Mouse (Mus musculus) heart, embryonic 12.5 days (tissue): Measurements from ENCODE around the gene Dgki. TPM values are rescaled to one million over a fixed set of nuclear protein-coding genes. Genes with fewer than 3 reads are reported as not detected.

ENCODE experiments used
- ATAC-seq: fragments of 200-750 bp; cut with Nextera tagmentation; 2 replicates; pipeline ENCODE4 v1.8.0; 2017; ENCODE audit warnings: moderate TSS enrichment, moderate library complexity; ENCODE audit not compliant: insufficient number of reproducible peaks, low FRiP score
- H3K27ac ChIP-seq: fragments of 300-500 bp; sonication (generic); 2 replicates; pipeline ENCODE4 v1.5.1; 2016; ENCODE audit warnings: mild to moderate bottlenecking, moderate library complexity; ENCODE audit not compliant: poor library complexity, severe bottlenecking
- H3K27me3 ChIP-seq: fragments of 300-500 bp; sonication (generic); replicated peaks from 2 replicates; pipeline ENCODE4 v1.6.1; 2016; ENCODE audit warnings: mild to moderate bottlenecking, moderate library complexity
- H3K36me3 ChIP-seq: fragments of 300-500 bp; sonication (generic); 2 replicates; pipeline ENCODE4 v1.6.1; 2016; ENCODE audit warnings: mild to moderate bottlenecking, moderate library complexity
- H3K4me1 ChIP-seq: fragments of 300-500 bp; sonication (generic); replicated peaks from 2 replicates; pipeline ENCODE4 v1.6.1; 2016; ENCODE audit warnings: mild to moderate bottlenecking
- H3K4me2 ChIP-seq: fragments of 300-500 bp; sonication (generic); 2 replicates; pipeline ENCODE4 v1.6.1; 2016; ENCODE audit warnings: mild to moderate bottlenecking, moderate library complexity
- H3K4me3 ChIP-seq: fragments of 300-500 bp; sonication (generic); 2 replicates; pipeline ENCODE4 v1.5.1; 2016; ENCODE audit warnings: mild to moderate bottlenecking
- H3K9ac ChIP-seq: fragments of 300-500 bp; sonication (generic); 2 replicates; pipeline ENCODE4 v1.6.1; 2016; ENCODE audit warnings: mild to moderate bottlenecking, moderate library complexity
- H3K9me3 ChIP-seq: fragments of 300-500 bp; sonication (generic); replicated peaks from 2 replicates; pipeline ENCODE4 v1.6.1; 2016; ENCODE audit warnings: mild to moderate bottlenecking, moderate library complexity
- WGBS: fragments of 180-500 bp; shearing (Covaris S2); methylation state at CpG from one replicate; pipeline ENCODE4 v1.1.7; 2016; 5-methylcytosine and 5-hydroxymethylcytosine counted together
- polyA plus RNA-seq: library from polyadenylated mRNA; unstranded; fragments of >200 nt; fragmentation: Nextera tagmentation; extraction: Ambion mirVana; gene quantifications from 2 replicates; pipeline ENCODE4 v1.2.1, GENCODE M21; 2016

The Dgki gene
- polyA plus RNA-seq, 1 experiment from 2014 or later: 0.84 TPM

GRCm38 (mm10) chr6:37241434-37241833 is 58.5 kb downstream of the Dgki start:
- Histone ChIP-seq H3K9me3 (no peaks in the 10 kb centered on the region), H3K27me3 (no peaks in the 10 kb centered on the region), H3K36me3 (no peaks in the 10 kb centered on the region), H3K9ac (no peak overlapping the region), H3K4me3 (no peak overlapping the region), H3K4me2 (no peak overlapping the region), H3K4me1 (peaks cover 35% of the 10 kb centered on the region), H3K27ac (no peak overlapping the region)
- no peak for ATAC-seq
- 84% methylated on average over 4 of the region's 4 CpGs for WGBS

- peaks cover 30% of the 10 kb centered on the region for H3K4me1 ChIP-seq
- no peak overlapping the region for H3K4me3 ChIP-seq
- WGBS: 80% methylated on average over 7 of the region's 7 CpGs
- no peak overlapping the region for H3K9ac ChIP-seq
- H3K27ac ChIP-seq: no peak overlapping the region
- no peaks in the 10 kb centered on the region for H3K9me3 ChIP-seq
- H3K27me3 ChIP-seq: no peaks in the 10 kb centered on the region
- no peaks in the 10 kb centered on the region for H3K36me3 ChIP-seq
- no peak for ATAC-seq
- no peak overlapping the region for H3K4me2 ChIP-seq
Measured at GRCm38 (mm10) chr6:37240140-37240539, 59.8 kb downstream of the Dgki start.

GRCm38 (mm10) chr6:37236893-37237292 is 63.1 kb downstream of the Dgki start:
- peaks cover 11% of the 10 kb centered on the region; the same call in 1 of the 2 replicates for H3K4me1 ChIP-seq
- H3K27ac ChIP-seq: no peak overlapping the region
- H3K9ac ChIP-seq: no peak overlapping the region
- H3K4me3 ChIP-seq: no peak overlapping the region
- H3K36me3 ChIP-seq: no peaks in the 10 kb centered on the region
- ATAC-seq: no peak
- H3K27me3 ChIP-seq: no peaks in the 10 kb centered on the region
- H3K4me2 ChIP-seq: no peak overlapping the region
- no peaks in the 10 kb centered on the region for H3K9me3 ChIP-seq
- 73% methylated on average over 2 of the region's 2 CpGs for WGBS

GRCm38 (mm10) chr6:37231148-37231547 is 68.8 kb downstream of the Dgki start:
- no peak for ATAC-seq
- H3K4me3 ChIP-seq: no peak overlapping the region
- no peak overlapping the region for H3K4me2 ChIP-seq
- no peaks in the 10 kb centered on the region for H3K27me3 ChIP-seq
- H3K27ac ChIP-seq: no peak overlapping the region
- H3K9me3 ChIP-seq: no peaks in the 10 kb centered on the region
- H3K9ac ChIP-seq: no peak overlapping the region
- 37% methylated on average over 6 of the region's 6 CpGs for WGBS
- no peaks in the 10 kb centered on the region for H3K36me3 ChIP-seq
- 0 out of 2 replicates have a peak, but pooled peaks cover 5% of the 10 kb centered on the region for H3K4me1 ChIP-seq

- ATAC-seq: peak; percentile 71; the same call in 1 of the 2 replicates
- 44% methylated on average over 7 of the region's 7 CpGs for WGBS
- no peak overlapping the region for H3K4me2 ChIP-seq
- no peak overlapping the region for H3K9ac ChIP-seq
- no peak overlapping the region for H3K4me3 ChIP-seq
- H3K27me3 ChIP-seq: no peaks in the 10 kb centered on the region
- peaks cover 25% of the 10 kb centered on the region for H3K4me1 ChIP-seq
- H3K36me3 ChIP-seq: no peaks in the 10 kb centered on the region
- H3K27ac ChIP-seq: no peak overlapping the region
- no peaks in the 10 kb centered on the region for H3K9me3 ChIP-seq
Measured at GRCm38 (mm10) chr6:37222947-37223510, 77.0 kb downstream of the Dgki start.

- WGBS: 26% methylated on average over 6 of the region's 6 CpGs
- Histone ChIP-seq H3K4me3 (no peak overlapping the region), H3K9me3 (no peaks in the 10 kb centered on the region), H3K27ac (no peak overlapping the region), H3K9ac (no peak overlapping the region), H3K4me1 (peaks cover 25% of the 10 kb centered on the region), H3K36me3 (no peaks in the 10 kb centered on the region), H3K4me2 (no peak overlapping the region), H3K27me3 (no peaks in the 10 kb centered on the region)
- no peak for ATAC-seq
Measured at GRCm38 (mm10) chr6:37222016-37222415, 78.0 kb downstream of the Dgki start.

GRCm38 (mm10) chr6:37219110-37219509 is 80.9 kb downstream of the Dgki start:
- Histone ChIP-seq H3K27ac (no peak overlapping the region), H3K4me2 (no peak overlapping the region), H3K9ac (no peak overlapping the region), H3K27me3 (no peaks in the 10 kb centered on the region), H3K36me3 (no peaks in the 10 kb centered on the region), H3K9me3 (no peaks in the 10 kb centered on the region), H3K4me1 (peaks cover 48% of the 10 kb centered on the region), H3K4me3 (no peak overlapping the region)
- ATAC-seq: no peak
- 75% methylated on average over 4 of the region's 4 CpGs for WGBS

GRCm38 (mm10) chr6:37216342-37216763 is 83.6 kb downstream of the Dgki start:
- peaks cover 51% of the 10 kb centered on the region for H3K4me1 ChIP-seq
- H3K27me3 ChIP-seq: no peaks in the 10 kb centered on the region
- H3K9ac ChIP-seq: no peak overlapping the region
- no peak overlapping the region for H3K4me3 ChIP-seq
- H3K9me3 ChIP-seq: no peaks in the 10 kb centered on the region
- no peaks in the 10 kb centered on the region for H3K36me3 ChIP-seq
- ATAC-seq: peak; percentile 30; the same call in 1 of the 2 replicates
- peak overlapping the region; percentile 75 for H3K27ac ChIP-seq
- H3K4me2 ChIP-seq: 0 out of 2 replicates have a peak overlapping the region, but pooled peaks have one; percentile 41
- 42% methylated on average over 4 of the region's 4 CpGs for WGBS

- Histone ChIP-seq H3K27me3 (no peaks in the 10 kb centered on the region), H3K36me3 (no peaks in the 10 kb centered on the region), H3K9me3 (no peaks in the 10 kb centered on the region), H3K4me2 (peak overlapping the region; percentile 41), H3K4me1 (peaks cover 50% of the 10 kb centered on the region), H3K9ac (0 out of 2 replicates have a peak overlapping the region, but pooled peaks have one; percentile 12), H3K27ac (peak overlapping the region; percentile 75), H3K4me3 (no peak overlapping the region)
- WGBS: 9% methylated on average over 10 of the region's 10 CpGs
- no peak for ATAC-seq
Measured at GRCm38 (mm10) chr6:37215655-37216054, 84.3 kb downstream of the Dgki start.

GRCm38 (mm10) chr6:37212930-37213329 is 87.1 kb downstream of the Dgki start:
- H3K9ac ChIP-seq: no peak overlapping the region
- peak overlapping the region; percentile 65 for H3K27ac ChIP-seq
- 38% methylated on average over 4 of the region's 4 CpGs for WGBS
- no peaks in the 10 kb centered on the region for H3K27me3 ChIP-seq
- ATAC-seq: no peak
- no peak overlapping the region for H3K4me3 ChIP-seq
- H3K36me3 ChIP-seq: no peaks in the 10 kb centered on the region
- no peaks in the 10 kb centered on the region for H3K9me3 ChIP-seq
- no peak overlapping the region for H3K4me2 ChIP-seq
- H3K4me1 ChIP-seq: peaks cover 64% of the 10 kb centered on the region

GRCm38 (mm10) chr6:37211545-37212247 is 88.3 kb downstream of the Dgki start:
- H3K36me3 ChIP-seq: no peaks in the 10 kb centered on the region
- WGBS: 61% methylated on average over 9 of the region's 9 CpGs
- peaks cover 63% of the 10 kb centered on the region for H3K4me1 ChIP-seq
- no peak for ATAC-seq
- no peaks in the 10 kb centered on the region for H3K27me3 ChIP-seq
- H3K9me3 ChIP-seq: no peaks in the 10 kb centered on the region
- H3K4me2 ChIP-seq: no peak overlapping the region
- H3K9ac ChIP-seq: no peak overlapping the region
- no peak overlapping the region for H3K4me3 ChIP-seq
- H3K27ac ChIP-seq: no peak overlapping the region
